Mouse (Mus musculus) 3T3-L1 (cell line): ENCODE results near the gene Akain1.

Source experiments
- DNase-seq: peaks from one replicate; pipeline ENCODE4 v3.0.0-alpha.2; 2015; ENCODE audit warnings: low read depth, low spot score

Gene Akain1

DNA sequence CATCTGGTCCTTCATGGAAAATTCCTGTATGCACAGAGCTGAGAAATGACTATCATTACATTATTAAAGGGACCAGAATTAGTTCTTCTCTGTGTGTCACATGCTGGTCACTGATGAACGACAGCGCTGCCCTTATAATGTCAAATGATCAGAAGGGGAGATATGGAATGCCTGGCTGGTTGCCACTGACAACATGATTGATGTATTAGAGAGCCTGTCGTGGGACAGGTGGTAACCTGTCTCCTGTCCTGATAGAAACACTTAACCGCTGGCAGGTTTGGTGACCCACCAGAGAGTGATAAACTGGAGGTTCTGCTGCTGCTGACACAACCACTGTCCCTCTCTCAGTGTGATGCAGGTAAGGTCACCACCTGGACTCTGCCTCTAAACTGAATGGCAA lies 40.1 kb downstream of the Akain1 start:
- DNase-seq: no peak

GRCm38 (mm10) chr17:69487116-69487515 lies 48.0 kb downstream of the Akain1 start:
- no peak for DNase-seq

DNA sequence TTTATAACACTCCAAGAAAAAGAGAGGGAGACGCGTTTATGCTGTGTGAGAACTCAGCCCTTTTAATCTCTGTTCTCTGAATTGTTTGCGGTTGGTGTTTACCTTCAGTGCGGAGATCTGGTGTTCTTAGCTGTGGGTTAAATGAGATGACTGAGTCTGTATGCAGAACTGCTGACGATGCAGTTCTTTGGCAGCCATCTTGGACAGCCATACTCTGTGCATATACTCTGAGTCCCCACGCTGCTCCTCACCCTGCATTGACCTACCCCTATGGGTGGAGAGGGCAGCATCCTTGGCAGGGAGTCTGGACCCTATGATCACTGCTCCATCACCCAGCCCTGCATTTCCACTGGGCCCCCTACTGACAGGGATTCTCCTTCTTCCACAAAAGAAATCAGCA lies 48.8 kb downstream of the Akain1 start:
- DNase-seq: no peak

- DNase-seq: no peak
Observed at GRCm38 (mm10) chr17:69488826-69489225, 49.7 kb downstream of the Akain1 start.

DNA sequence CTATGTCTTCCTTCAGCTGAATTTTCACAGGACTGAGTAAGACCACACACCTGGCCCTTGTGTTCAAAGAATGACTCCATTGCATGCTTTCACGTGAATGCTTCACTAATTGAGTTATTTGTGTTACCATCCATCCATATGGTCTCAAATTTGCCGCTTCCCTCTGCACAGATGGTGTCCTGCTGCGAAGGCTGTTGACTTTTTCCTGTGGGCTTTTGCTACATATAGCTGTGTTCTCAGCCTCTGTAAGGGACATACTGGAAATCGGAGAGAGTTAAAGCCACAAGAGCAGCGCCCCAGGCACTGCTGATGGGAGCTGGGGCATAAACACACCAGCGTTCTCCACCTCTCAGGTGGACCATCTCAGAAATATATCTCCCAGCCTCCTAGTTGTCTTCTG lies 53.2 kb downstream of the Akain1 start:
- no peak for DNase-seq

- peak; percentile 86 for DNase-seq
Observed at GRCm38 (mm10) chr17:69495531-69495930, 56.4 kb downstream of the Akain1 start.

DNA sequence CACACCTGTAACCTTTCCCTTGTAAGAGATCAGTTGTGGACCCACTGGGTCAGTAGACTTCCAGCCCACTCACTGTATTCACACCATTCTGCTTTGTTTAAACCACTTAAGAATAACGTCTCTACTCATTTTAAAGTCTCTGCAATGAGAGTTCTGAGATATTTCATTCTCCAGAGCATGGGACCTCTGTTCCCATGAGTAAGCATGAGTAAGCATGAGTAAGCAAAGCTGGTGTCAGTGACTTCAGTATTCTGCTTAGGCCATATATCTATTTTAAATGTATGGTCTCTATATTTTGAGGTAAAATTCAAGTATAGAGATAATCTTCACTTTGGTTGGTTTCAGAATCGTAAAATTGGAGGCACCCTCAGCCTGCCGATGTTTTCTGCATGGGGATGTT lies 57.0 kb downstream of the Akain1 start:
- peak; percentile 72 for DNase-seq

GRCm38 (mm10) chr17:69497315-69497714 lies 58.2 kb downstream of the Akain1 start:
- no peak for DNase-seq

GRCm38 (mm10) chr17:69498913-69499312 lies 59.8 kb downstream of the Akain1 start:
- peak; percentile 20 for DNase-seq

DNA sequence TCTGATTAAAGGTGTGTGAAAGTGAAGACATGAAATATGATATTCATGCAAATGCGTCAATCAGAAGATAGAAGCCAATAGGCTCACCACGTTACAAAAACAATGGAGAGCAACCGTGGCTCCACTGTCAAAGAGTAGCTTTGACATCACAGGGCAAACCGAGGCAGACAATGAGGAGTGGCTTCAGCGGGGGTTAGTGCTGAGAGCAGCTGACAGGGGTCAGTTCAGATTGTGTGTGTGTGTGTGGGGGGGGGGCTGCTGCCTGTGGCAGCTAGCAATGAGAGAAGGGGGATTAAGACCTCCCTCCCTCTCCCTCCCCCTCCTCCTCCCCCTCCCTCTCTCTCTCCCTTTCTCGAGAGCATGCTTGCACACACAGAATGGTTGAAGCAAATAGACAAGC lies 60.3 kb downstream of the Akain1 start:
- no peak for DNase-seq

DNA sequence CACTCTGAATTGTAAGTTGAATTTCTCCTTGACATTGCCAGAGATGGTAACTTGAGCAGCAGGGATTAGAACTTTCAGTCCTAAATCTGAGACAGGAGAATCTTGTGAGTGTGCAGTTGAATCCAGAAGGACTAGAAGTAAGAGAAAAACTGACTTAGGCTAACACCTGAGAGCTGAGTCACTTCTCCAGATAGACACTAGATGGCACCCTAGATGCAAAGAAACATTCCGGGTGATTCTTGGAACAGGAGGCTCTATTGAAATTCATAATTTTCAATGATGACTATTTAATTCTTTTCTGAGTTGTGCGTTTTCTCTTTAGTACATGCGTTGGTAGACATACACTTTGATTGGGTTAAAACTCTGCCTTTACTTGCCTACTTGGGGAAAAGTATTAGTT lies 66.9 kb downstream of the Akain1 start:
- peak; percentile 68 for DNase-seq

GRCm38 (mm10) chr17:69516344-69516907 lies 77.3 kb downstream of the Akain1 start:
- DNase-seq: no peak

DNA sequence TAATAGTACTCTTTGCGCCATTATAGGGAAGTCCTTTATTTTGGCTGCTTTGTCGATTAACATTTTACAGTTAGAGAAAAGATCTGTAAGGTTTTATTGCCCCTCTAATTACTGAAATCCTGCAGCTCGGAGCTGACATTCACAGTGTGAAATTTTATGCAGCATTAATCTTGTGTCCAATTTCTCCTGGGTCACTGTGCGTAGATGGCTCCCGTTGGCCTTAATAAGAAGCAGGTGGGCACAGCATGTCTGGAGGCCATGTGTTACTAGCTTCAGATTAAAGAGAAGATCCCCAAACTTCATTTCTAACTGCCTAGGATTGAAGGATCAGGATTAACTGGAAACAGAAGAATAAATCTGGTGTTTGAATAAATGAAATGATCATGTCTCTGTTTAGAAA lies 92.3 kb downstream of the Akain1 start:
- no peak for DNase-seq
